Mouse (Mus musculus): ENCODE measurements around the gene Kcnt1. TPM values are rescaled to one million over a fixed set of nuclear protein-coding genes. Genes with fewer than 3 reads are reported as not detected.

Gene Kcnt1
- polyA plus RNA-seq, 1 experiment from 2014 or later: 0.33 TPM

DNA sequence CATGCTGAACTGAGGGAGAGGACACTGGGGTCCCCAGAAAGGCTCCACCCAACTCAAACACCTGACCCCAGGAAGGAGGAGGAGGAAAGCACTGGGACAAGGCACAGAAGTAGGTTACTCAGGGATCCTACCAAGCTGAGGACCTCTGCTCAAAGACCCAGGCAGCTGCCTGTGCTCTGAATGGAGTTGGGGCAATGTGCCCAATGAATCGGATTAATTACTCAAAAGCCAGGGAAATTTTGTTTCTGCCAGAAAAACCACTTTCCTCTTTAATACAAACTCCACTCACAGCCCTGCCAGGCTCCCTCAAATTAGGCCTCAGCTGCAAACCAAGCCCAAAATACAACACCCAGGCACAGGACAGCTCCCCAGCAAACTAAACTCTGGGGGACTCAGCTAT is 20.8 kb upstream of the Kcnt1 start:
- H3K4me2 ChIP-seq: no peak overlapping the region
- no peaks in the 10 kb centered on the region for H3K4me1 ChIP-seq (replicated peaks; ENCODE audit: control insufficient read depth, insufficient read depth, low read length)
- 70% methylated on average over 1 of the region's 1 CpGs for WGBS
- no peak overlapping the region for H3K27ac ChIP-seq (ENCODE audit: low read depth, low read length)
- ATAC-seq (replicated peaks; ENCODE audit: low FRiP score) (no peak), DNase-seq (ENCODE audit: low spot score) (no peak)
- H3K27me3 ChIP-seq (replicated peaks; ENCODE audit: control insufficient read depth, insufficient read depth, low read length): no peaks in the 10 kb centered on the region
- H3K36me3 ChIP-seq (ENCODE audit: control insufficient read depth, insufficient read depth, low read length): no peaks in the 10 kb centered on the region
- H3K9ac ChIP-seq (ENCODE audit: low read depth, low read length): no peak overlapping the region
- H3K4me3 ChIP-seq (ENCODE audit: low read depth, low read length): no peak overlapping the region
- H3K9me3 ChIP-seq (ENCODE audit: control insufficient read depth, low read length): no peaks in the 10 kb centered on the region

DNA sequence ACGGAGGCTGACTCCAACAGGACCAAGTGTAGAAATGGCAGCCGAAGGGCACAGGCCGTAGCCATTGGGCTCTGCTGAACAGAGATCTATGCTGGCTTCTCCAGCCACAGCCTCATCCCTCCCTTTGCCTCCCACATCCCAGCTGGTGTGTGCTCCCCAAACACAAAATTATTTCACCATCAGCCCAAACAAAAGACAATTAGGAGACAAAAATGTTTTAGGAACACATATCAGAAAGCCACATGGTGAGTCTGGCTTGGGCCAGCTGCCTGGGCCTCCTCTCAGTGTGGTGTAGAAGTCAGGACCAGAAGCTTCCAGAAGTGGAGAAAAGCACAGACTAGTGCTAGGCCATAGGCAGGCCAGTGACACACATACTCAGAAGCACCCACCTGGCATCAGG is 19.4 kb upstream of the Kcnt1 start:
- no peaks in the 10 kb centered on the region for H3K36me3 ChIP-seq (ENCODE audit: control insufficient read depth, insufficient read depth, low read length)
- ATAC-seq (replicated peaks; ENCODE audit: low FRiP score): no peak
- 80% methylated on average over 3 of the region's 3 CpGs for WGBS

DNA sequence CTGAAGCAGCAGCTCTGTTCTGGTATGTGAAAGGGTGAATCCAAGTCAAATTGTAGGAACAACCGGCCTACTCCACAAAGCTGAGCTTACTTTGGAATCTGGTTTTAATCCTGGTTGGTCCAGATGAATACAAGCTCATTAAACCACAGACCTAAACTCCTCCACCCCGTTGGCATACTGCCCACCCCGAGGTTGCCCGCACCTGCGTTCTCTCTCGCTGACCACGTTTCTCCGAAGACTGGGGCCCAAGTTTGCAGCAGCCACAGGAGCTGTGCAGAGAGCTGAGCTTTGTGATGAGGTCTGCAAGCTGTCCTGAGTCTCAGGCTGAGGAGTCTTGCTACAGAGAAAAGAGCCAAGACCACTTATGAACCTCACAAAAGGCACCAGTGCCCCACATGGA is 17.0 kb upstream of the Kcnt1 start:
- WGBS: 82% methylated on average over 8 of the region's 8 CpGs
- no peaks in the 10 kb centered on the region for H3K27me3 ChIP-seq (replicated peaks; ENCODE audit: control insufficient read depth, insufficient read depth, low read length)
- H3K4me3 ChIP-seq (ENCODE audit: low read depth, low read length): no peak overlapping the region
- no peak overlapping the region for H3K27ac ChIP-seq (ENCODE audit: low read depth, low read length)
- H3K4me1 ChIP-seq (replicated peaks; ENCODE audit: control insufficient read depth, insufficient read depth, low read length): no peaks in the 10 kb centered on the region
- ATAC-seq (replicated peaks; ENCODE audit: low FRiP score) (no peak), DNase-seq (ENCODE audit: low spot score) (no peak)
- H3K9me3 ChIP-seq (ENCODE audit: control insufficient read depth, low read length): no peaks in the 10 kb centered on the region
- no peaks in the 10 kb centered on the region for H3K36me3 ChIP-seq (ENCODE audit: control insufficient read depth, insufficient read depth, low read length)
- H3K4me2 ChIP-seq: no peak overlapping the region
- H3K9ac ChIP-seq (ENCODE audit: low read depth, low read length): no peak overlapping the region

More for the DNA sequence above, 19.4 kb upstream of the Kcnt1 start:
- Histone ChIP-seq H3K4me2 (no peak overlapping the region), H3K4me3 (ENCODE audit: low read depth, low read length) (no peak overlapping the region), H3K9ac (ENCODE audit: low read depth, low read length) (no peak overlapping the region), H3K9me3 (ENCODE audit: control insufficient read depth, low read length) (no peaks in the 10 kb centered on the region), H3K27ac (ENCODE audit: low read depth, low read length) (no peak overlapping the region), H3K4me1 (replicated peaks; ENCODE audit: control insufficient read depth, insufficient read depth, low read length) (no peaks in the 10 kb centered on the region), H3K27me3 (replicated peaks; ENCODE audit: control insufficient read depth, insufficient read depth, low read length) (no peaks in the 10 kb centered on the region)
- DNase-seq (ENCODE audit: low spot score): no peak

DNA sequence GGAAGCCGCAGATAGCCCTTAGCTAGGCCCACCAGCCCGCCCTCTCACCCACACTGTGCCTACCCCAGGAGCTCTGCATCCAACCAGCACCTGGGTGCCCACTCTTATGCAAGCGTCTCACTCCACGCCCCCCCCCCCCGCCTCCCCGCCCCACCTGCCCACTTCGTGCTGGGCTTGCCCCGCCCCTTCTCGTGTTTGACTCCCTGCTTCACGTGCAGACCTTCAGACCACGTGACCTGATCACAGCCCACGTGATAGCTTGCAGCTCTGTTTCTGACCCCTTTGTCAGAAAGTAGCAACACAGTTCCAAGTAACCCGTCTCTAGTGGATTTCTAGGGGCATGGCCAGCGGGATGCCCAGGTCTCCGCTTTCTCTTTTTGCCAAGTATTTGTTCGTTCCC is 16.3 kb upstream of the Kcnt1 start, which contains the start of gene Sohlh1:
Gene Sohlh1 (minus strand): TSS at position 23 of the 400 bp plus-strand sequence.
- 77% methylated on average over 16 of the region's 16 CpGs for WGBS
- Histone ChIP-seq H3K9me3 (ENCODE audit: control insufficient read depth, low read length) (no peaks in the 10 kb centered on the region), H3K4me2 (no peak within 1 kb of the TSS), H3K36me3 (ENCODE audit: control insufficient read depth, insufficient read depth, low read length) (no peaks in the 10 kb centered on the region), H3K27ac (ENCODE audit: low read depth, low read length) (no peak within 1 kb of the TSS), H3K4me1 (replicated peaks; ENCODE audit: control insufficient read depth, insufficient read depth, low read length) (no peaks in the 10 kb centered on the region), H3K27me3 (replicated peaks; ENCODE audit: control insufficient read depth, insufficient read depth, low read length) (no peaks in the 10 kb centered on the region), H3K4me3 (ENCODE audit: low read depth, low read length) (no peak within 1 kb of the TSS), H3K9ac (ENCODE audit: low read depth, low read length) (no peak within 1 kb of the TSS)
- no peak for DNase-seq (ENCODE audit: low spot score)
- no peak for ATAC-seq (replicated peaks; ENCODE audit: low FRiP score)

DNA sequence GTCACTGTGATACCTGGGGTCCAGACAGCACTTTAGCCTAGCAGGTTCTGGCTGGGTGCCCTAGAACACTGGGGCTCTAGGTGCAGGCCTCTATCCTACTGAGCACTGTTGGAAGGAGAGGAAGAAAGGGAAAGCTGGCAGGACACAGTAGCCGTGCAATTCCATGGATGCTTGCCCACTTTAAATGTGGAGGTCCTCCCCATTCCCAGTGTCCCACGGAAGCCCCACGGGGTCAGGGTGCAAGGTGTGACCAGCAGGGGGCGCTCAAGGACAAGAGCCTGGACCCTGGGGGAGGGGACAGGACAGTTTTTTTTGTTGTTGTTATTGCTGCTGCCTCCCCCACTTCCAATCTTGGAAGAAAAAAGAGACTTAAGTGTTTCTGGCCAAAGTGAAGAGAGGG is 13.2 kb upstream of the Kcnt1 start:
- H3K27me3 ChIP-seq (replicated peaks; ENCODE audit: control insufficient read depth, insufficient read depth, low read length): no peaks in the 10 kb centered on the region
- no peaks in the 10 kb centered on the region for H3K4me1 ChIP-seq (replicated peaks; ENCODE audit: control insufficient read depth, insufficient read depth, low read length)
- H3K4me3 ChIP-seq (ENCODE audit: low read depth, low read length): no peak overlapping the region
- ATAC-seq (replicated peaks; ENCODE audit: low FRiP score) (no peak), DNase-seq (ENCODE audit: low spot score) (peak; percentile 43)
- 11% methylated on average over 4 of the region's 4 CpGs for WGBS
- no peaks in the 10 kb centered on the region for H3K9me3 ChIP-seq (ENCODE audit: control insufficient read depth, low read length)
- no peaks in the 10 kb centered on the region for H3K36me3 ChIP-seq (ENCODE audit: control insufficient read depth, insufficient read depth, low read length)
- H3K9ac ChIP-seq (ENCODE audit: low read depth, low read length): no peak overlapping the region
- no peak overlapping the region for H3K4me2 ChIP-seq
- H3K27ac ChIP-seq (ENCODE audit: low read depth, low read length): no peak overlapping the region

DNA sequence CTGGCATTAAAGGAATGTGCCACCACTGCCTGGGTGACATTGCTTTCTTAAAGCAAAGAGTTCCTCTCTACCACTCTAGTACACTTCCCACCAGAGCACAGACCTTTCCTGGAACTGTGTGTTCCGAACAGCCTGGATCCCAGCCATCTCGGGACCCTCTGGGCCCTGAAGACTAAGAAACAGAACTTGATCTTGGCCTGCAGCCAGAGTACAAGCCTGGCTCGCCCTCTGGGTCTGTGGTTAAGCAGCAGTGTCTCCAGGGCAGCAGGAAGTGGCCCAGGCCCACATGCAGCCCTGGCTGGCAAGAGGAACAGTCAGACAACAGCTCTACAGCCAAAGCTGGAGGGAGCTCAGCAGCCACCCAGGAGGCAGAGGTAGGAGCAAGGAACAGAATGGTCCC is 10.9 kb upstream of the Kcnt1 start:
- no peak overlapping the region for H3K9ac ChIP-seq (ENCODE audit: low read depth, low read length)
- no peaks in the 10 kb centered on the region for H3K9me3 ChIP-seq (ENCODE audit: control insufficient read depth, low read length)
- ATAC-seq (replicated peaks; ENCODE audit: low FRiP score): no peak
- no peak for DNase-seq (ENCODE audit: low spot score)
- no peaks in the 10 kb centered on the region for H3K27me3 ChIP-seq (replicated peaks; ENCODE audit: control insufficient read depth, insufficient read depth, low read length)
- no peaks in the 10 kb centered on the region for H3K4me1 ChIP-seq (replicated peaks; ENCODE audit: control insufficient read depth, insufficient read depth, low read length)
- no peak overlapping the region for H3K4me2 ChIP-seq
- WGBS: 50% methylated on average over 3 of the region's 3 CpGs
- no peak overlapping the region for H3K27ac ChIP-seq (ENCODE audit: low read depth, low read length)
- H3K4me3 ChIP-seq (ENCODE audit: low read depth, low read length): no peak overlapping the region
- H3K36me3 ChIP-seq (ENCODE audit: control insufficient read depth, insufficient read depth, low read length): no peaks in the 10 kb centered on the region

DNA sequence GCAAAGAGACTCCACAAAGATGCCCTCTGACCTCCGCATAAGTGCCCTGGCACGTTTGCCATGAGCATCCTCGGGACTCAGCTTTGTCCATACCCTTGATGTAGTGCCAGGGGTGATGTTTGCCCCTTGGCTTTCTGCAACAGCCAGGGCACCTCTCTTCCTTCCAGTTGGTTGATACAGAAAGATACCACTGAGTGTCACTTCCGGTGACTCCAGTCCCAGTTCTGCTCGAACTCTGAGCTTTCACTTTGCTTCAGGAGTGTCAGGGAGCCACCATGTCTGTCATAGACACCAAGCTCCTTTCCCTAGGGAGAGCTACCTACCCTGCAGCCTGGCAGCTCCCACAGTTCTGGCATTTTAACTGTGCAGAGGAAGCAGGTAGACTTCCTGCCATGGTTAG is 9.5 kb upstream of the Kcnt1 start:
- ATAC-seq (replicated peaks; ENCODE audit: low FRiP score): no peak
- H3K36me3 ChIP-seq (ENCODE audit: control insufficient read depth, insufficient read depth, low read length): no peaks in the 10 kb centered on the region
- H3K27me3 ChIP-seq (replicated peaks; ENCODE audit: control insufficient read depth, insufficient read depth, low read length): no peaks in the 10 kb centered on the region
- no peak overlapping the region for H3K4me2 ChIP-seq
- H3K27ac ChIP-seq (ENCODE audit: low read depth, low read length): no peak overlapping the region
- H3K4me1 ChIP-seq (replicated peaks; ENCODE audit: control insufficient read depth, insufficient read depth, low read length): no peaks in the 10 kb centered on the region
- H3K4me3 ChIP-seq (ENCODE audit: low read depth, low read length): no peak overlapping the region
- no peak for DNase-seq (ENCODE audit: low spot score)
- no peaks in the 10 kb centered on the region for H3K9me3 ChIP-seq (ENCODE audit: control insufficient read depth, low read length)
- H3K9ac ChIP-seq (ENCODE audit: low read depth, low read length): no peak overlapping the region
- WGBS: 72% methylated on average over 5 of the region's 5 CpGs

DNA sequence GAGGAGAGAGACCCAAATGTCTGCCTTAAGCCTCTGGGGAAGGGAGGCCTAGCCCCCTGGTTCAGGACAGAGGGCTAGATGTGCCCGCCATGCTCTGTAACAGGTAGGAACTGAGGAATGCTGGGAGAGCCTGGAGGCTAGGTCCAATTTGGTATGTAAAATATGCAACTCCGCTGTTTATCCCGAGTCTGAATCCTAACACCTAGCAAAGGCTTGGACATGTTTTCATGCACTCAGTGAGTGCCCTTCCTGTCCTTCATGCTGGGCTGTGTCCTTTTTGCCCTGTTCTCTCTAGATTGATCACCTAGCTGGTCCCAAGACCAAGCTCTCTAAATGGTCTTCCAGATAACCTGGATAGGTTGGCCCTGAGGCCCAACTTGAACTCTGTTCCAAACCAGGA is 3.6 kb upstream of the Kcnt1 start:
- Histone ChIP-seq H3K4me3 (ENCODE audit: low read depth, low read length) (no peak overlapping the region), H3K36me3 (ENCODE audit: control insufficient read depth, insufficient read depth, low read length) (no peaks in the 10 kb centered on the region), H3K9me3 (ENCODE audit: control insufficient read depth, low read length) (no peaks in the 10 kb centered on the region), H3K4me1 (replicated peaks; ENCODE audit: control insufficient read depth, insufficient read depth, low read length) (no peaks in the 10 kb centered on the region), H3K9ac (ENCODE audit: low read depth, low read length) (no peak overlapping the region), H3K27ac (ENCODE audit: low read depth, low read length) (no peak overlapping the region), H3K27me3 (replicated peaks; ENCODE audit: control insufficient read depth, insufficient read depth, low read length) (peaks cover 33% of the 10 kb centered on the region), H3K4me2 (no peak overlapping the region)
- no peak for DNase-seq (ENCODE audit: low spot score)
- 74% methylated on average over 3 of the region's 3 CpGs for WGBS
- no peak for ATAC-seq (replicated peaks; ENCODE audit: low FRiP score)

DNA sequence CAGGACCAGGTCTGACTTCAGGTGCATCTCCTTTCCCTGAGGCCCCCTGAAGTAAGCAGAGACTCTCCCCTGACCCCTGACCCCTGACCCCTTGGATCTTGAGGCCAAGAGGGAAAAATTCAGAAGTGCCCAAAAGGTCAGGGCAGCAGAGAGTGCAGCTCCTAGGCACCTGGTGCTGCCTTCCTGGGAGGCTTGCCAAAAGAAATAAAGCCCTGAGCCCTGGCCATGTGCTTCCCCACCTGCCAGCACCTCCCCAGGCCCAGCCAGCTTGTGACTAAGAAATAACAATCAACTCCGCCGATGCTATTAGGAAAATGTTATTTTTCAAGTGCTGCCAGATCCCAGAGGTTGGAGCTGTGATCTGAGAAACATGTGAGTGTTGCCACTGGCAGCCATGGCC is 1.5 kb upstream of the Kcnt1 start:
- H3K4me2 ChIP-seq: no peak overlapping the region
- DNase-seq (ENCODE audit: low spot score) (no peak), ATAC-seq (replicated peaks; ENCODE audit: low FRiP score) (no peak)
- H3K27ac ChIP-seq (ENCODE audit: low read depth, low read length): no peak overlapping the region
- 83% methylated on average over 2 of the region's 2 CpGs for WGBS
- H3K9ac ChIP-seq (ENCODE audit: low read depth, low read length): no peak overlapping the region
- no peak overlapping the region for H3K4me3 ChIP-seq (ENCODE audit: low read depth, low read length)
- H3K36me3 ChIP-seq (ENCODE audit: control insufficient read depth, insufficient read depth, low read length): no peaks in the 10 kb centered on the region
- no peaks in the 10 kb centered on the region for H3K4me1 ChIP-seq (replicated peaks; ENCODE audit: control insufficient read depth, insufficient read depth, low read length)
- H3K9me3 ChIP-seq (ENCODE audit: control insufficient read depth, low read length): no peaks in the 10 kb centered on the region
- peaks cover 53% of the 10 kb centered on the region for H3K27me3 ChIP-seq (replicated peaks; ENCODE audit: control insufficient read depth, insufficient read depth, low read length)
